Mouse (Mus musculus) adrenal gland, postnatal 4 days (tissue): ENCODE results near the gene Zfp426. TPM values are rescaled to one million over a fixed set of nuclear protein-coding genes. Genes with fewer than 3 reads are reported as not detected.

ENCODE experiments used
- DNase-seq, 2 experiments: peaks; one replicate each; pipeline ENCODE4 v3.0.0; 2021 to 2022; ENCODE audit warnings: low spot score in 2 of 2, mixed read lengths in 2 of 2
- long read RNA-seq, 2 experiments: library from polyadenylated mRNA; stranded (forward); transcript quantifications; one replicate each; pipeline ENCODE4 v2.0.0; 2021
- total RNA-seq, 2 experiments: library from RNA; stranded (reverse); gene quantifications; 2 replicates each; pipeline ENCODE4 v1.2.3; 2021

Gene Zfp426
- total RNA-seq: 10 to 100 TPM; 28.6 TPM
- long read RNA-seq, experiment 1, partial matches to known transcripts: 2 of 9 reads
- long read RNA-seq, experiment 1, other reads (novel, unspliced or antisense): 7 of 9 reads
- long read RNA-seq, experiment 2, partial matches to known transcripts: 2 of 11 reads
- long read RNA-seq, experiment 2, other reads (novel, unspliced or antisense): 8 of 11 reads

GRCm38 (mm10) chr9:20492527-20493233 lies at the start of gene Zfp426:
Zfp426 (minus strand) TSS chr9:20492746.
- peak; percentile 58 to 65 for DNase-seq

GRCm38 (mm10) chr9:20536598-20536997 lies 44.1 kb upstream of the Zfp426 start:
- DNase-seq: no peak

GRCm38 (mm10) chr9:20534326-20534926 lies 41.9 kb upstream of the Zfp426 start:
- DNase-seq: no peak

GRCm38 (mm10) chr9:20521306-20521957 lies 28.9 kb upstream of the Zfp426 start, which contains the start of gene Zfp266:
Zfp266 (minus strand) TSS chr9:20521417.
- DNase-seq: peak; percentile 78 to 84

GRCm38 (mm10) chr9:20520531-20521210 lies 28.1 kb upstream of the Zfp426 start:
- no peak for DNase-seq

GRCm38 (mm10) chr9:20519949-20520348 lies 27.4 kb upstream of the Zfp426 start:
- DNase-seq: no peak

- DNase-seq: no peak
These were observed 26.2 kb upstream of the Zfp426 start for GRCm38 (mm10) chr9:20518708-20519107.

- no peak for DNase-seq
These were observed 25.2 kb upstream of the Zfp426 start for GRCm38 (mm10) chr9:20517727-20518126.

GRCm38 (mm10) chr9:20514016-20514415 lies 21.5 kb upstream of the Zfp426 start:
- no peak for DNase-seq

GRCm38 (mm10) chr9:20512714-20513113 lies 20.2 kb upstream of the Zfp426 start:
- no peak for DNase-seq

GRCm38 (mm10) chr9:20511645-20512044 lies 19.1 kb upstream of the Zfp426 start:
- DNase-seq: no peak

- DNase-seq: no peak
These were observed 17.8 kb upstream of the Zfp426 start for GRCm38 (mm10) chr9:20510346-20510745.

- DNase-seq: no peak
These were observed 17.1 kb upstream of the Zfp426 start for GRCm38 (mm10) chr9:20509676-20510075.

- DNase-seq: no peak
These were observed 12.3 kb upstream of the Zfp426 start for GRCm38 (mm10) chr9:20504801-20505200.

GRCm38 (mm10) chr9:20493281-20493680 lies 735 bp upstream of the Zfp426 start:
- DNase-seq: no peak

GRCm38 (mm10) chr9:20491858-20492526 lies 554 bp downstream of the Zfp426 start:
- no peak for DNase-seq

- DNase-seq: no peak
These were observed 3.0 kb downstream of the Zfp426 start for GRCm38 (mm10) chr9:20489536-20489935.

GRCm38 (mm10) chr9:20479396-20479795 lies 13.2 kb downstream of the Zfp426 start:
- no peak for DNase-seq

GRCm38 (mm10) chr9:20476632-20477031 lies 15.9 kb downstream of the Zfp426 start:
- DNase-seq: no peak

GRCm38 (mm10) chr9:20466761-20467442 lies 25.6 kb downstream of the Zfp426 start:
- peak in 1 of 2 experiments; percentile 23 for DNase-seq
